Mouse (Mus musculus) CH12.LX (cell line): ENCODE results near the gene Col4a2.

Experiments used
- CHD1 ChIP-seq: IDR thresholded peaks from 2 replicates; pipeline ENCODE4 v1.6.1; 2012; ENCODE audit warnings: low read depth, low read length, improper control_type of control experiment, inconsistent platforms
- CTCF ChIP-seq, 2 experiments: IDR thresholded peaks in 1 of 2; conservative IDR thresholded peaks in 1 of 2; 2 replicates each; pipeline ENCODE4 v1.5.1; 2011 to 2012; ENCODE audit warnings: low read depth in 2 of 2, low read length in 2 of 2, improper control_type of control experiment in 1 of 2, inconsistent platforms in 1 of 2, mild to moderate bottlenecking in 1 of 2, moderate library complexity in 1 of 2
- ELF1 ChIP-seq: IDR thresholded peaks from 2 replicates; pipeline ENCODE4 v1.6.1; 2014; ENCODE audit warnings: low read depth, mild to moderate bottlenecking, inconsistent platforms, low read length, improper control_type of control experiment
- EP300 ChIP-seq: IDR thresholded peaks from 2 replicates; pipeline ENCODE4 v1.6.1; 2011; ENCODE audit warnings: low read length, improper control_type of control experiment
- MAFK ChIP-seq: IDR thresholded peaks from 2 replicates; pipeline ENCODE4 v1.6.1; 2011; ENCODE audit warnings: low read length, improper control_type of control experiment; ENCODE audit not compliant: insufficient replicate concordance
- MAX ChIP-seq: IDR thresholded peaks from 2 replicates; pipeline ENCODE4 v1.6.1; 2011; ENCODE audit warnings: low read length, improper control_type of control experiment
- POLR2A ChIP-seq: IDR thresholded peaks from 2 replicates; pipeline ENCODE4 v1.6.1; 2011; ENCODE audit warnings: low read depth, mild to moderate bottlenecking, improper control_type of control experiment, low read length
- RAD21 ChIP-seq: IDR thresholded peaks from 2 replicates; pipeline ENCODE4 v1.6.1; 2011; ENCODE audit warnings: low read depth, mild to moderate bottlenecking, low read length, improper control_type of control experiment, moderate library complexity
- SIN3A ChIP-seq: IDR thresholded peaks from 2 replicates; pipeline ENCODE4 v1.6.1; 2012; ENCODE audit warnings: low read length, improper control_type of control experiment, inconsistent platforms
- TCF12 ChIP-seq: IDR thresholded peaks from 2 replicates; pipeline ENCODE4 v1.6.1; 2014; ENCODE audit warnings: low read depth, mild to moderate bottlenecking, inconsistent platforms, low read length, improper control_type of control experiment
- USF1 ChIP-seq: IDR thresholded peaks from 2 replicates; pipeline ENCODE4 v1.6.1; 2014; ENCODE audit warnings: low read depth, mild to moderate bottlenecking, inconsistent platforms, low read length, improper control_type of control experiment
- ZMIZ1 ChIP-seq: IDR thresholded peaks from 2 replicates; pipeline ENCODE4 v1.6.1; 2012; ENCODE audit warnings: low read depth, mild to moderate bottlenecking, inconsistent platforms, low read length, improper control_type of control experiment

GRCm38 (mm10) chr8:11312349-11313175, at the start of gene Col4a2, which contains the start of gene Col4a1:
- TF ChIP-seq USF1 = no peak
- no peak for TF ChIP-seq SIN3A
- no peak for TF ChIP-seq MAX
- no peak for TF ChIP-seq RAD21
- TF ChIP-seq ZMIZ1 = no peak
- no peak for TF ChIP-seq CTCF (conservative IDR thresholded peaks at IDR 0.05 in 1 of 2, IDR thresholded peaks at IDR 0.05 in 1 of 2; ENCODE audit: low read depth in 2 of 2, low read length in 2 of 2)
- no peak for TF ChIP-seq EP300
- TF ChIP-seq POLR2A = no peak
- no peak for TF ChIP-seq CHD1
- TF ChIP-seq MAFK = no peak
- TF ChIP-seq ELF1 = no peak
- no peak for TF ChIP-seq TCF12
